Mouse (Mus musculus) brain, embryonic 18.5 days (tissue): ENCODE data around the gene Oxct2b.
"Not testable (repeated sequence)": the region's sequence is repeated elsewhere in the genome, so short reads cannot be mapped to it uniquely, and the experiment has no call there.

Source experiments
- DNase-seq: peaks from one replicate; pipeline ENCODE4 v3.0.0-alpha.2; 2012; ENCODE audit warnings: low read depth, low spot score

The Oxct2b gene

DNA sequence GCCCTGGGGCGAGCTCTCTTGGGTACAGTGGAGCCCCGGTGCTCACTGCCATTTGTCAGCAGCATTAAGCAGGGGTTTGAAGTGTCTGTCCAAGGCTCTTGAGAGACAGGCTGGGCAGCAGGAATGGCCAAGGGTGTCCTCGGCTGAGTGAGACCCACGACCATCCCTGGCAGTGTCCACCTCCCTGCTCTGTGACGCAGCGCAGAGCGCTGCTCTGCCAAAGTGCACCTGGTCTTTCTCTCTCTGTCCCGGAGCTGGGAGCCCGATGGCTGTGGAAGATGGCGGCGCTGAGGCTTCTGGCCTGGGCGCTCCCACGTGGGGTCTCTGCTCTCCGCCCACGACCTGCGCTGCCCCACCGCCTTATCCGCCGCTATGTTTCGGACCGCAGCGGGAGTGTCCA is at the start of gene Oxct2b:
Oxct2b (plus strand) TSS at position 256 of the 400 bp plus-strand sequence.
- no peak for DNase-seq

DNA sequence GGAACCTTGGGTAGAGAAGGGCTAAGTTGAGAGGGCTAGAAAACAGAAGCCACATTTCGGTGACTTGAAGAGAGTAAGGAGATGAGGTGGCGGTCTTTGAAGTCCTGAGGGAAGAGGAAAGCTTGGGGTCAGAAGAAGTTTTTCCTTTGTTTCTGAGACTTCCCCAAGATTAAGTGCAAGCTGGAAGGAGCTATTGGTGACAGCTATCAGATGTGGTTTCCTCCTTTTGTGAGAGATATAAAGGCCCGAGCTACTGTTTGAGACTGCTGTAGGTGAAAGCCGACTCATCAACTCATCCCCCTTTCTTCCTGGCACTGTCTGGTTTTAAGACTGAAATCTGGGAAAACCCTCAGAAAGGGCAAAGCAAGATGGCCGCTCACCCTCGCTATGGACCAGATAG is 47.4 kb upstream of the Oxct2b start:
- no peak for DNase-seq

DNA sequence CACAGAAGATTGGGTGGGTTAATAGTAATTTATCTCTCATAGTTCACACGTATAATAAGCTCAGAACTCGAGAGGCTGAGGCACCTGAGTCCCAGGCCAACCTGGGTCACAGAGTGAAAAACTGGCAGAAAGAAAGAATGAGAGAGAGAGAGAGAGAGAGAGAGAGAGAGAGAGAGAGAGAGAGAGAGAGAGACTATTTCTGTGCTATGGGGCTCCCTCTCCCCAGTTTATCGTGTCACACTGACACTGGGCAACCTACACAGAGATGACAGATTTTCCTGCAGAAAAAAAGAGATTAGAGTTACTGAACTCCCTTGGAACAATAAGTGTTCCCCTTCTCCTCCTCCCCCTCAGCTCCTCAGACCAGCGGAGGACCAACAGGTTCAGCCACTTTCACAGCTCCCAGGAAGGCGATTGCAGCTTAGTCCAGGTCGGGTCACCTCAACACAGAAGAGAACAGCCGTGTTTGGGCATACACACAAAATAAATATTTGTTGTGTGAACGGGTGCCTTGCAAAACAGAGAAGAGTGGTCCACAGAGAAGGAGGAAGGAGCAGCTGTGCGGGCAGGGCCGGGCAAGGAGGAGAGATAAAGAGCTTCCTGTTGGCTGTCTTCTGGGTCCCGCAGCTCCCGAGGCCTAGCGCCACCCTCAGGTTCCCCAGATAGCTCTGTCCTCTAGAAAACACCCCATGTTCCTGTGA is 44.6 kb upstream of the Oxct2b start:
- no peak for DNase-seq

DNA sequence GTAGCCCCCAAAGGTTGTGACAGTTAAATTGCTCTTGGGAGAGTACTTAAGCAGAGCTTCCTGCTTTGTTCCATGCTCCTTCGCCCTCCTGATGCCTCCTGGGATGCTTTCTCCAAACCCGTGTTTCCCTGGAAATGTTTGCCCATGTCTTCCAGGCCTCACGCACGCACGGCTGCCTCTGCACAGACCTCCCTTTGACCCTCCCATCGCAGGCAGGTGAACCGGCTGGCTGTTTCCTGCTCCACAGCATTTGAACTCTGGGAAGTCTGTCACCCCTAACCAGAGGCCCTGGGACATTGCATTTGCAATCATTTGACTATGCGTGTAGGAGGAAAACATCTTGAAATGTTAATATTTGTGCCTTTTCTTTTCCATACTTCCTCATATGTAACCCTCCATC is 39.1 kb upstream of the Oxct2b start:
- DNase-seq: no peak

DNA sequence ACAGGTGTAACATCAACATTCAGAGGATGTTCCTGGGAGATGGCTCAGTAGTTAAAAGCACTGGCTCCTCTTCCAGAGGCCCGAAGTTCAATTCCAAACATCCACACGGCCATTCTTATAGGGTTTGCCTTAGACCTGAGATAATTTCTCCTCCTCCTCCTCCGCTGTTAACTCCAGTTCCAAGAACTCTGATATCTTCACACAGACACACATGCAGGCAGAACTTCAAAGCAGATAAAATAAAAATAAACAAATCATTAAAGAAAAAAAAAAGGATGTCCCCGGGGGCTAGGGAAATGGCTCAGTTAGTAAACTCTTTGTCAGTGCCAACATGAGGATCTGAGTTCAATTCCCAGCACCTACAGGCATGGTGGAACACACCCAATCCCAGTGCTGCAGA is 37.8 kb upstream of the Oxct2b start:
- no peak for DNase-seq

DNA sequence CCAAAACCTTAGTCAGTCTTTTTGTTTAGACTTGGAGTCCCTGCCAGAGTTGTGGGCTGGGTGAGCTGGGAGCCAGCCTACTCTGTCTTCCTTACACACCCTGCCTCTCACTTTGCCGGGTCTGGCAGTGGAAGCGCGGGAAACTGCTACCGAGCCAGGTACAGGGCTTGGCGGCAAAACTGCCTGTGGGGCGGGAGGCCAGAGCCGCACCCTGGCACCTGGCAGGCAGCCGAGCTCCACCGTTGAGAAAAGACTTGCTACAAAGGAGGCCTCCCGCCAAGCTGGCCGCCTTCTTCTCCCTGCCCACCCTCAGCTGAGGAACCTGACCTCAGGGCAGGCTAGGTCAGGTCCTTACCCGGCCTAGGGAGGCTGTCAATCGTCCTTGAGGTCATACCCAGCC is 35.3 kb upstream of the Oxct2b start:
- no peak for DNase-seq

DNA sequence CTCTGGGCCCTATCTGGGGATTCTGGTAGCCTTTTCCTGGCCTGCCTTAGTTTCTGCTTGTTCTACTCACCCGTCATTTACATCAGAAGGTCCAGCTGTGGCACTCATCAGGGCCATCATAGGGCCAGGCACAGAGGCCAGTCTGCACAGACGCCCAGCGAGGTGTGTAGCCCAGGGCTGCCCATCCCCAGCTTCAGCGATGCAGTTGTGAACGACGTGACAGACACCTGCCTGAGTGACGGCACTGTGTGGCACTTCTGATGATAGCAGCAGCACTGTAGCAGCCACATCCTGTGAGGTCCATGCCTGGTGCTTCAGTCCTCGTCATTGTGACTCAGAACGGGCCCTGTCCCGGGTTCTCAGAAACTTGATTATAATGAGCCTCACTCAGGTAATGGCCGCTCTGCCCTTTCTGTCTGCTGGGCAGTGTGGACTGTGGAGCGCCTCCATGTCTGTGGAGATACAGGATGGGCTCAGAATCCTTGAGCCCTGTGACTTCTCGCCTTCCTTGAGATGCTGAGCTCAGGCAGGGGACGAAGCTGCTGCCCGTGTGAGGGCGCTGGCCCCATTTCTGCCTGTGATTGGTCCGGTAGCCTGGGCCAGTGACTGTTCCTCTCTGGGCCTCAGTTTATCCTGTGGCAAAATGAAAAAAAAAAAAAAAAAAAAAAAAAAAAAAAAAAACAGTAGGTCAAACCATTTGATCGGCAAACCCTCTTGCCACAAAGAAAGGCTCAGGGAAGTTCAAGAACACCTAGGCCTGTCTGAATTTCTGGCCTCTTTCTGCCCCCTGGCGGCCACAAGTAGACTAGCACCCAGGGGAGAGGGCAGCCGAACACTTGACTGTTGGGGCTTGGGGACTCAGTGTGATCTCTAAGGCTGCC is 33.5 kb upstream of the Oxct2b start:
- peak; percentile 20 for DNase-seq

DNA sequence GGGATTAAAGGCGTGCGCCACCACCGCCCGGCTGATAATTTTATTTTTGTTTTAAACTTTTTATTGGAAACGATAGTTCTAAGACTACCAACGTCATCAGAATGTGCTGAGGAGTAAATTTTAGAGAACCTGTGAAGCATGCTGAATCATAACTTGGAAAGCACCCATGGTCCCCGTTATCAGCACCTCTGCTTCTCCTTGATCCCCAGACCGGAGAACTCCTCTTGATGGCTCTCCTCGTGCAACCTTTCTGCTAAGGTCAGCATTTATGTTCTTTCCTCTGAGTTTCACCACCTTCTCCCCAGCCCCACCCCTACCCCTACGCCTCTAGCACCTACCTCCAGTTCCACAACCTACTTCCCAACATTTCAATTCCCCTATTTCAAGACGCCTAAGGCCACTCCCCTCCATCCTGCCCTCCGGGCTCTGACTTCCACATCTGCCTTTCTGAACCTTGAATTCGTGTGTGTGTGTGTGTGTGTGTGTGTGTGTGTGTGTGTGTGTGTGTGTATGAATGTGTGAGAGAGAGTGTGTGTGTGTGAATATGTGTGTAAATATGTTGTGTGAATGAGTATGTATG is 32.7 kb upstream of the Oxct2b start:
- no peak for DNase-seq

DNA sequence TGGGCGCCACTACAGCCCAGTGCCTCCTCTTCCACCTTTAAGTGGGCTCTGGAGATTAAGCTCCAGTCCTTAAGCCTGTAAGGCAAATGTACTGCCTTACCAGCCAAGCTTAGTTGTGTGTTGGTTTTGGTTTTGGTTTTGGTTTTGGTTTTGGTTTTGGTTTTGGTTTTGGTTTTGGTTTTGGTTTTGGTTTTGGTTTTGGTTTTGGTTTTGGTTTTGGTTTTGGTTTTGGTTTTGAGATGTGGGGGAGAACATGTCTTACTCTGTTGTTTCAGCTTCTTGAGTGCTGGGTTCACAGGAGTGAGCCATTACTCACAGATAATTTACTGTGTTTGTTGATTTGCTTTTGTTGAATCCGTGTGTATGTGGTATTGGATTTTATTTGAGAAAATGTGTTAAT is 30.8 kb upstream of the Oxct2b start:
- DNase-seq: no peak

DNA sequence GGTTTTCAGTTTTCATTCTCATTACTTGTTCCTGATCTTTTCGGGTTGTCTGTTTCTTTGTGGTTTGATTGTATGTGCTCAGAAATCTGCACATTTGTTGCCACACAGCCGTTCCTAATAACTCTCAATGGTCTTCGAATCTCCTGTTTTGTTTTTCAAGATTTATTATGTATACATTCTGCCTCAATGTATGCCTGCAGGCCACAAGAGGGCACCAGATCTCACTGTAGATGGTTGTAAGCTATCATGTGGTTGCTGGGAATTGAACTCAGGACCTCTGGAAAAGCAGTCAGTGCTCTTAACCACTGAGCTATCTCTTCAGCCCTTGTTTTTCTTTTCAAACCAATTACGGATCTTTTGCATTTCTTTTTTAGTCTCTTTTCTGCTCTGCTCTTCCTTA is 29.7 kb upstream of the Oxct2b start:
- DNase-seq: no peak

DNA sequence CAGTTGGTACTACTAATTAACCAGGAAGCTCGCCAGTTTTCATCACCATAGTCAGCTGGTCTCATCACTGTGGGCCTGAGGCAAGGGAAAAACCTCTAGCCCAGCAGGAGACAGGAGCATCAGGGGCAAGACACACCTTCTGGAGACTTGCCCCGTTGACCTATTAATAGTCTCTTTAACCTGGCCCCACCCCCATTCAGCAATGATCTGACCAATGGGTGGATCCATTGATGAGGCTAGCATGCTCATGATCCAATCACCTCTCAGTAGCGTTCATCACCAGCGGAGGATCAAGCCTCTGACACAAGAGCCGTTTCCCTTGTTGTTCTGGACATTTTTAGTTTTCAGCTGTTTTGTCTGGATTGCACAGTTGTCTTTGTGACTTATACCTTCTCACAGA is 23.4 kb upstream of the Oxct2b start:
- no peak for DNase-seq

DNA sequence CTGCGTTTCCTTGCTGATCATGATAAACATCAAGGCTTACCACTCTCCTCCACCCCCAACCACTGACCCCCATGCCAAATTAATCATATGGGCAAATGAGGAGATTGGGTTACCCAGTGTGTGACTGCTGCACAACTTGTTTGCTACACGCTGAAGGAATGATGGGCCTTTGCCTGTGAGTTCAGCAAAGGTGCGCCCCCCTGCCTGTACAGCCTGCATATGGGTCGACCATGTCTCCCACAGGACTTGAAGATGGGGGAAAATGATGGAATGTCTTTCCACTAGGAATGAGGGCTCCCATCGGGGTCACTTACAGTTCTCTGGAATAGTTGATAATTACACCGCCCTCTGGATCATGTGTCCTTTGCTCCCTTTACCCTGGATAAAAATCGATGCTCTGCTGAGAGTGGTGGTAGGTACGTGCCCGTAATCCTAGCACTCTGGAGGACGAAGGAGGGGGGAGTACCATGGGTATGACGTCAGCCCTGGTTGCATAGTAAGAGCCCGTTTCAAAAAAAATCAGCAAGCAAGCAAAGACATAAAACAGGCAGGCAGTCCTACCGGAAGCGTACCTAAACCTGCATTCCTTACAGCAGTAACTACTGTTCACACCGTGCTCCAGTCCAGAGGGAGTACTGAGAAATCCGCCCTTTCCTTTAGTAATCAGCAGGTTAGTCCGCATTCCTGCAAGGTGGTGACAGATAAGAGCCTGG is 22.8 kb upstream of the Oxct2b start:
- no peak for DNase-seq

DNA sequence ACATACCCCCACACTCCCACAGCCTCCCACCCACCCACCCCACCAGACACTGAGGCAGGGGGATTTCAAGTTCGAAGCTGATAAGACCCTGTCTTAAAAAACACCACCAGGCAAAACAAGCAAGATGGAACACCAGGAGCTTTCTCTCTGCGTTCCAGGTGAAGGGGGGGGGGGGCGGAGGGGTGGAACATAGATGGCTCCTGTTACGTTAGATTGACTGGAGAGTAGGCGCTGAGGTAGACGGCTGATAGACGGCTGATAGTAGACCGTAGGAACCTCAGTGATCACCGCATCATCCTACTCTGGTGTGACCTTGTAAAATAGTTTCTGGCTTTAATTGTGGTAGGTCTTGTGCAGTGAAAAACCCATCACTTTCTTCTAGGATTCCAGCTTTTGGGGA is 22.2 kb upstream of the Oxct2b start:
- DNase-seq: no peak

DNA sequence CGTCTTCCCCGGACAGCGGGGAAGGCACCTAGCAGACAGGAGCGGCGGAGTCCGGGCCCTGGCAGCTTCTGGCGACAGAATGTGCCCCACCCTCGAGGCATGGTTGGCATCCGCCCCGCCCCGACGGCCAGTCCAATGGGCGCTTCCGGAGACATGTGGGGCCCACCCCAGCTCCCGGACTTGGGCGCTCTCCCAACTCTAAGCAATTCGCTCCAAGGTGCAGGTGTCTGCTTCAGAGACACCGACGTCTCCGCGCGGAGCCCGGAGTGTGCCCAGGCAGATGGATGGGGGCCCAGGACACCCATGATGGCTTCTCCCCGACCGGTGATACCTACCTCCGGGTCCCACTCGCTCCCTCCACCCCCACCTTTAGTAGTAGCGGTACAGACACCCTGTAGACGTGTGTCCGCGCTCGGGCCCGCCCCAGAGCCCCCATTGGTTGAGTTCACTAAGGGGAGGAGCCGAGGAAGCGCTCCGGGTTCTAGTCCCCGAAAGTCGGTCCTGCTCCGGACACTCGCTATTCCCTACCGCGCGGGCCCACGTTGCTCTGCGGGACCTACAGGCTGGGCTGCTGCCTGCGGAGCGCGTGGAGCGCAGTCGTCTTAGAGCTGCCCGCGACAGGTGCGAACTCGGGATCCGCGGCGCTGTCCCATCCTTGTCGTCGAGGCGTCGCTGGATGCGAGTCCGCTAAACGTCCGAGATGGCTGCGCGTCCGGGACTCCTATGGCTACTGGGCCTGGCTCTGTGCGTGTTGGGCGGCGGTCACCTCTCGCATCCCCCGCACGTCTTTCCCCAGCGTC is 11.2 kb upstream of the Oxct2b start, which contains the start of gene Bmp8b:
Bmp8b (plus strand) TSS at position 515 of the 800 bp plus-strand sequence.
- DNase-seq: no peak

DNA sequence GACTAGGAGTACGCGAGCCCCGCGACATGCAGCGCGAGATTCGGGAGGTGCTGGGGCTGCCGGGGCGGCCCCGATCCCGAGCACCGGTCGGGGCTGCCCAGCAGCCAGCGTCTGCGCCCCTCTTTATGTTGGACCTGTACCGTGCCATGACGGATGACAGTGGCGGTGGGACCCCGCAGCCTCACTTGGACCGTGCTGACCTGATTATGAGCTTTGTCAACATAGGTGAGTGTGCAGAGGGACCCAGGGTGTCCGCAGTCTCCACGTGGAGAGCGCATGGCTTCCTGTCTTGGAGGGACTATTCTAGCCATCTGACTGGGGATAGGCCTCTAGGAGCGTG is 10.6 kb upstream of the Oxct2b start:
- no peak for DNase-seq

DNA sequence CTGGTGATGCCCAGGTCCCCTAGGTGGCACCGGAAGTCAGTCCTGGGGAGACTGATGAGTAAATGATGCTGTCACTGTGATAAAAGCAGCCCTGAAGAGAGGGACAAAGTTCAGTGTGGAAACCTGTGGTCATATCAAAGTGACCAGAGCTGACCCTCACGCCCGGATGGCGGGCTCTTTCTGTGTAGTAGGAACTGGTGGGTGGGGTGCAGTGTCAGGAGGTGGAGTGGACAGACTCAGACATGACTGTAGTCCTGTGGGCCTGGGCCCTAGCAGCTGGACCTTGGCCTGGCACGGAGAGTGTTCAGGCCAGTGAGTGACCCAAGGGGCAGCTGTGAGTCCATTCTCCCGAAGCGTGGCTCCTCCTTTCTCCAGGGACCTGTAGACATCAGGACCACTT is 10.1 kb upstream of the Oxct2b start:
- DNase-seq: not testable (repeated sequence)

DNA sequence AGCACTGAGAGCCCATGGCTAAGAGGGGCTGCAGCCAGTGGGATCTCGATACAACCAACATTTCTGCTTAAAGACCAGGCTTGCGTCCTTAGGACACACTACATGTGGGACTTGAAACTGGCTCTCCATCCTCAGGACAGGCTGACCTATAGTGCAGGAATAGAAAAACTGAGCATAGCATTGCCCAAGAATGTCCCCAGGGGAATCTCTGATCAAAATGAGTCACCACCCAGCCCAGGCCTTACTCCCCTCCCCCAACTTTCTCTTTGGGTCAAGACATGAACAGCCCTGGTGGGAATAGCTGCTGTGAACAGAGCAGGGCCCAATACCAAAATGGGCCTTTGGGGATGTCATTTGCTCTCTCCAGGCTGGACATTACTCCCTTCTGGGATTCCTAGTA is 9.2 kb upstream of the Oxct2b start:
- no peak for DNase-seq

DNA sequence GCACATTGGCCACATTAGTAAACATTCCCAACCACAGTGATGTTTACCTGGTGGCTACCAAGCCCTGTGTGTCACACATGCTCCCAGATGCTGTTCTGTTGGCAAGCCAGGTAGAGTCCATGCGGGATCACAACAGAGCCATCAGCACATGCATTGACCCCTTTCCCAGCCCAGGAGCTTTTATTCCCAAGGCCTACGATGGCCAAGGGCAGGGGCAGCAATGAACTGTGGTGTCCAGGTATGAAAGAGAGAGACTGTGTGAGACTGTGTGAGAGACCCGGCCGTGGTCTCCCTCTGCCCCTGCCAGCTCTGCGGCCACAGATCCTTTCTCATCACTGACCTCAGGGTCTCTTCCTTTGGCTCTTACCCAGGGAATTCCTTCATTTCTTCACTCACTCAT is 8.0 kb upstream of the Oxct2b start:
- DNase-seq: no peak

DNA sequence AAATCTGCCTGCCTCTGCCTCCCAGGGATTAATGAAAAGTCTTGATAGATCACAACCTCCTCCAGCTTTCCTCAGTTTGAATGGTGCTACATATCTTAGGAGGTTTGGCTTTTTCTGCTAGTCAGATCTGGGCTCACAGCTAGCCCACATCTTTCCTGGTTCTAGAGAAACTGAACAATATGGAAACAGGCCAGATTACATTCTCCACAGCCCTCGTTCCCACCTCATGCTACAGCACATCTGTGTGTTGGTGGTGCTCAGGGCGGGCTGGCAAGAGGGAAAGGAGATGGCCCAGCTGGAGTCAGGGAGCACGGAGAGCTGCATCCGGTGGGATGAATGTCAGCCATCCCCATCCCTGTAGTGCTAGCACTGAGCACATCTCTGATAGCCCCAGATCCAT is 5.3 kb upstream of the Oxct2b start:
- no peak for DNase-seq

DNA sequence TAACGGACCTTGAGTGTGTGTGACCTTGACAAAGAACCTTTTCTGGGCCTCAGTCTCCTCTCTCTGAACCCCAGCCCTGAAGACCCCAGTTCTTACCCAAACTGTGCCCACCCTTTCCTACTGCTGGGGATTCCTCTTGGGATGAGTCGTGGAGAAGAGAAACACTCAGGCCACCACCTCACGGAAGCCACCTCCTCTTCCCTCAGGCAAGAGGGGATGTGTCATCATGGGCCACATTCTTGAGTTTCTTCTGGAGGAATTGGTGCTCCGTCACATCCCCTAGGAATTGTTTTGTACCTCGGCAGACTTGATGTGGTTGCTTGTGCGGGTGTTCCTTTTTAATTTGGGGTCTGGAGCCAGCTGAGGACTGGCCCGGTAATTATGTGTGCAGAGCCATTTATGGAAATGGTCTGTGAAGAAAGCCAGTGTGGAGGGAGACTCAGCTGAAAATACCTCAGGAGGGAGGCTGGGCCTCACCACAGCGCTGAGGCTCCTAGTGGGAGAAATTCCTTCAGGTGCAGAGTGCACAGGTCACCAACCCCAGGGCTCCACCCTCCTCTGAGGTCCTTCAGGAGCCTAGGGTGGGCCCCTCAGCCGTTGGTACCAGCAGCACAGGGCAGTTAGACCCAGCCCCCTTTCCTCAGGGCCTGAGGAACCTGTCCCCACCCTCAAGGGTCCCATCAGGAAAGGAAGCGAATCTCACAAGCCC is 4.6 kb upstream of the Oxct2b start:
- not testable (repeated sequence) for DNase-seq
